Mouse (Mus musculus): ENCODE measurements around the gene Hist1h4j. TPM values are rescaled to one million over a fixed set of nuclear protein-coding genes. Genes with fewer than 3 reads are reported as not detected.

Hist1h4j gene
- polyA plus RNA-seq, 1 experiment from 2014 or later = 0.37 TPM

DNA sequence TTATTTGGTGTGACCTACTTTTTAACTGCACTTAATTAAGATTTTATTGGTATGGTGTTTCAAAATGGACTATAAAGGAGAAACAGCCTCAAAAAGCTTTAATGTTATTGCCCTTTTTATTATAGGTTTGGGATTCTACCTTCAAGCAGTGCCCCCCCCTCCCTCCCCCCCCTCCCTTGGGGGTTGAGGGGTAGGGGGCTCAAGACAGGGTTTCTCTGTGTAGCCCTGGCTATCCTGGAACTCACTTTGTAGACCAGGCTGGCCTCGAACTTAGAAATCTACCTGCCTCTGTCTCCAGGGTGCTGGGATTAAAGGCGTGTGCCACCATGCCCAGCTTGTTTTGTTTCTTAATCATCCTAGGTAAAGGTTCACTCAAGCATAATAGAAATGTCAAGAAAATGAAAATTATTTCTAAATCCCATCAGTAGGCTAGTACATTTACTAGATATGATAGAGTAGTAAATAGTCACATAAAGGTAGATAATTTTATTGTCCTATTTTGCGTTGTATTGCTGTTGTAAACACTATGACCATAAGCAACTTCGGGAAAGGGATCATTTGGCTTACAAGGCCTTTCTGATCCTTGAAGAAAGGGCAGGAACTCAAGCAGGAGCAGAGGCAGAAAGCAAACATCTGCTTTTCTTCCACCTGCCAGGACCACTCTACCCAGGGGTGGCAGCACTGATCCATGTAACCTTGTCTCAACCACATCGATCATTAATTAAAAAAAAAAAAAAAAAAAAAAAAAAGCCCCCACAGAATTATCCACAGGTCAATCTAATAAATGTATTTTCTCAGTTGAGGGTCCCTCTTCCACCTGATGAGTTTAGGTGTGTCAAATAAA, 11.6 kb upstream of the Hist1h4j start:
- WGBS = 27% methylated on average over 5 of the region's 5 CpGs
- H3K4me1 ChIP-seq (ENCODE audit: control insufficient read depth, insufficient read depth, low read length) = peaks cover 14% of the 10 kb centered on the region
- no peaks in the 10 kb centered on the region for H3K36me3 ChIP-seq (ENCODE audit: control insufficient read depth, insufficient read depth, low read length)
- peak overlapping the region; percentile 54; the same call in 1 of the 2 replicates for H3K4me2 ChIP-seq (ENCODE audit: low read depth, low read length)
- no peak for ATAC-seq (ENCODE audit: low read depth)
- H3K9ac ChIP-seq (replicated peaks; ENCODE audit: low read depth, low read length) = no peak overlapping the region
- H3K9me3 ChIP-seq (ENCODE audit: control insufficient read depth, low read length) = no peaks in the 10 kb centered on the region
- H3K27ac ChIP-seq (ENCODE audit: low read depth, low read length) = no peak overlapping the region
- no peak overlapping the region for H3K4me3 ChIP-seq (ENCODE audit: low read depth, low read length)
- no peaks in the 10 kb centered on the region for H3K27me3 ChIP-seq (ENCODE audit: control insufficient read depth, insufficient read depth, low read length)

DNA sequence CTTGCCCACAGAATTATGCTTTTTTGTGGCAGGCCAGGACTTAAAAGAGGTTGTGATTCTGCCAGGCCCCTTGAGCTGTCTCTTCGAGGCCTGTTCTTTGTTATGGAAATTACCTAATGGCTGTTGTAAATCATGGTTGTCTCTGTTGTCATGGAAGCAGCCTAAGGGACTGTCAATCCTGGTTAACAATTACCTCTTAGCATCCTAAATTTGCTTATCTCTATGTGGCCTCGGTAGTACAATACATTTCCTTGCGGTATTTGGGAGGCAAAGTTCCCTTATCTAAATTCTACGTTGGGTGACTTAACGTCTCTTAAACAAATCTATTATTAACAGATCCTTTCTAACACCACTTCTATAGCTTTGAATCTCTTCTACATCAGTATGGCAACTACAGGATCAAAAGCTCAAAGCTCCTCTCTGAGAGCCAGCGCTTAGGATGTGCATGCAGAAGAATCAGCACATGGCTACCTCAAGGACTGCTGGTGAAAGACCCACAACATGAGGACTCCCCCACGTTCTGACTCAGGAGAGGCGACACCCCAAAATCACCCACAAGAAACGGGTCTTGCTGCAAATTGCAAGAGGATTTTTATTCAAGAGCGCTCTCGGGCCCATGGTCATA, 6.8 kb upstream of the Hist1h4j start:
- WGBS = 10% methylated on average over 10 of the region's 11 CpGs
- ATAC-seq (ENCODE audit: low read depth) = peak; percentile 69; the same call in 1 of the 2 replicates
- no peaks in the 10 kb centered on the region for H3K9me3 ChIP-seq (ENCODE audit: control insufficient read depth, low read length)
- H3K4me1 ChIP-seq (ENCODE audit: control insufficient read depth, insufficient read depth, low read length) = no peaks in the 10 kb centered on the region
- H3K27ac ChIP-seq (ENCODE audit: low read depth, low read length) = no peak overlapping the region
- H3K4me3 ChIP-seq (ENCODE audit: low read depth, low read length) = no peak overlapping the region
- no peaks in the 10 kb centered on the region for H3K36me3 ChIP-seq (ENCODE audit: control insufficient read depth, insufficient read depth, low read length)
- no peak overlapping the region for H3K9ac ChIP-seq (replicated peaks; ENCODE audit: low read depth, low read length)
- no peaks in the 10 kb centered on the region for H3K27me3 ChIP-seq (ENCODE audit: control insufficient read depth, insufficient read depth, low read length)
- H3K4me2 ChIP-seq (ENCODE audit: low read depth, low read length) = no peak overlapping the region

DNA sequence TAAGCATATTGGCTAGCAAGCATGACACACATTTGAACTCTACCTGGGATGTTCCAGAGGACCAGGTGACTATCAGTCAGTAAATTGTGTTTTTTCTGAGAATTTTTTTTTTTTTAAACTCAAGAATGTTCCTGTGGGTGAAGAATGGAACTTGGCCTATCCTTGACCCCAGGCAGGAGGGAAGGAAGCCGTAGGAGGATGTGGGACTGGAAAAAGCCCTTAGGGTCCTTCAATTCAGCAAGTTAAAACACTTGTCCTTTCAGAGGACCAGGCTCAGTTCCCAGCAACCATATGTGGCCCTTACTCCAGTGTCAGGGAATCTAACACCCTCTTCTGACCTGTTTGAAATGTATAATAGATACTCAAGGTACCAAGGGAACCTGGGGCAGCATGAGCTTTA, 5.3 kb upstream of the Hist1h4j start:
- no peak overlapping the region for H3K9ac ChIP-seq (replicated peaks; ENCODE audit: low read depth, low read length)
- H3K36me3 ChIP-seq (ENCODE audit: control insufficient read depth, insufficient read depth, low read length) = no peaks in the 10 kb centered on the region
- H3K4me1 ChIP-seq (ENCODE audit: control insufficient read depth, insufficient read depth, low read length) = no peaks in the 10 kb centered on the region
- no peak for ATAC-seq (ENCODE audit: low read depth)
- H3K27ac ChIP-seq (ENCODE audit: low read depth, low read length) = no peak overlapping the region
- no peak overlapping the region for H3K4me3 ChIP-seq (ENCODE audit: low read depth, low read length)
- WGBS = 71% methylated on average over 1 of the region's 1 CpGs
- no peaks in the 10 kb centered on the region for H3K9me3 ChIP-seq (ENCODE audit: control insufficient read depth, low read length)
- H3K27me3 ChIP-seq (ENCODE audit: control insufficient read depth, insufficient read depth, low read length) = no peaks in the 10 kb centered on the region
- no peak overlapping the region for H3K4me2 ChIP-seq (ENCODE audit: low read depth, low read length)

DNA sequence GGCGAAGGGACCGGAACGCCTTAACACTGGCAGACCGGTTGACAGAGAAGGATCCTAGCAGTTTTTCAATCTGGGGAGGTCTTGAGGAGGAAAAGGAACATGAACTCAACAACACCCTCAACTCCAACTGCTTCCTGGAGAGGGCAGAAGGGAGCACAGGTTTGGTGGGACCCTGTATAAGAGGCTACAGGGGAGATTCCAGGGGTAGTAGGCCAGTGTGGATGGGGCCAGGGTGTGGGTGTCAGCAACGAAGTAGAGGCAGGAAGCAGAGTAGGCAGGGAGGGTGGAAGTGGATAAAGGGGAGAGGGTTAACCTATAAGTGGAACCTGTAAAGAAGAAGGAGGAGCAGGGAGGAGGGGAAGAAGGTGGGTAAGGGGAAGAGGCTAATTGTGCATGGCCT, 1.4 kb upstream of the Hist1h4j start:
- peaks cover 7% of the 10 kb centered on the region; the same call in 1 of the 2 replicates for H3K4me1 ChIP-seq (ENCODE audit: control insufficient read depth, insufficient read depth, low read length)
- no peak overlapping the region for H3K4me3 ChIP-seq (ENCODE audit: low read depth, low read length)
- H3K9me3 ChIP-seq (ENCODE audit: control insufficient read depth, low read length) = no peaks in the 10 kb centered on the region
- 66% methylated on average over 5 of the region's 5 CpGs for WGBS
- H3K27me3 ChIP-seq (ENCODE audit: control insufficient read depth, insufficient read depth, low read length) = no peaks in the 10 kb centered on the region
- peak; percentile 15; the same call in 1 of the 2 replicates for ATAC-seq (ENCODE audit: low read depth)
- H3K4me2 ChIP-seq (ENCODE audit: low read depth, low read length) = no peak overlapping the region
- peak overlapping the region; percentile 1; the same call in 1 of the 2 replicates for H3K9ac ChIP-seq (replicated peaks; ENCODE audit: low read depth, low read length)
- H3K36me3 ChIP-seq (ENCODE audit: control insufficient read depth, insufficient read depth, low read length) = no peaks in the 10 kb centered on the region
- peak overlapping the region; percentile 98 for H3K27ac ChIP-seq (ENCODE audit: low read depth, low read length)

DNA sequence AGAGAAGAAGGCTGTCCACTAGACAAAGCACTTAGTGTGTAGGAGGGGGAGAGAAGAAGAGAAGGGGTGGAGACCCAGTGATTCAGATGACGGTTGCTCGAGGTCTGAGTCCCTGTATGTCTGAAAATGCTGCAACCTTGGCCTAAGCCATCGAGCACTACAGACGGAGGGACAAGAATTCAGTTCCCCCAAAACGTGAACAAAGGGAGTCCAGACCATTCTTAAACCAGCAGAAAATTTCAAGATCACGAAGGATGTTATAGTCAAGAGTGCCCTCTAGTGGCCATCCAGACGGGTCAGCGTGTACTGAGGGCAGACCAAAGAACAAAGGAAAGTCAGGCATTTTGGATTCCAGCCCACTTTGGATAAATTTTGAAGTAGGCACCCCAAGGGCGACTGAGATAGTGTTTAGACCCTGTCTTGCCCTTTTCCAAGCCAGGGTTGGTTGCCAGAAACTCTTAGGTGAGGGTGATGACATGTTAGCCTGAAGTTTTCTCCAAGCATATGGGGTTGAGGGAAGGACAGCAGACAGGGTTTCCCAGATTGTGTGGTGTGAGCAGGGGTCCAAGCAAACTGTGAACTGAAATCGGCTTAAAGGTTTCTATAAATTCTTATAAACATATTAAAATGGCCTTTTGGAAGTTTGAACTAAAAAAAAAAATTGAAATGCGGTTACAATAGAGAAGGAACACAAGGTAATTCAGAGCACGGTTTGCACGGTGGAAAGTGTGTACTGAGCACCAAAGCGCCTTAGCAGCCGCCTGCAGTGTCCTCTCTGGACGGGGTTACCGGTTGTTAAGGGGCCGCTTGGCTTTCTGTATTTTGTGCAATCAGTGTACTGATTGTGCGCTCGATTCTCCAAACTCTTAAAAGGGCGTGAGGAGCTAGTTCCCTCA, 606 bp upstream of the Hist1h4j start:
- H3K4me2 ChIP-seq (ENCODE audit: low read depth, low read length) = peak overlapping the region; percentile 78
- 0% methylated on average over 21 of the region's 21 CpGs for WGBS
- H3K9me3 ChIP-seq (ENCODE audit: control insufficient read depth, low read length) = no peaks in the 10 kb centered on the region
- H3K27me3 ChIP-seq (ENCODE audit: control insufficient read depth, insufficient read depth, low read length) = no peaks in the 10 kb centered on the region
- H3K36me3 ChIP-seq (ENCODE audit: control insufficient read depth, insufficient read depth, low read length) = no peaks in the 10 kb centered on the region
- peak; percentile 84 for ATAC-seq (ENCODE audit: low read depth)
- peaks cover 7% of the 10 kb centered on the region; the same call in 1 of the 2 replicates for H3K4me1 ChIP-seq (ENCODE audit: control insufficient read depth, insufficient read depth, low read length)
- H3K27ac ChIP-seq (ENCODE audit: low read depth, low read length) = peak overlapping the region; percentile 98
- H3K9ac ChIP-seq (replicated peaks; ENCODE audit: low read depth, low read length) = peak overlapping the region; percentile 56
- H3K4me3 ChIP-seq (ENCODE audit: low read depth, low read length) = peak overlapping the region; percentile 48

DNA sequence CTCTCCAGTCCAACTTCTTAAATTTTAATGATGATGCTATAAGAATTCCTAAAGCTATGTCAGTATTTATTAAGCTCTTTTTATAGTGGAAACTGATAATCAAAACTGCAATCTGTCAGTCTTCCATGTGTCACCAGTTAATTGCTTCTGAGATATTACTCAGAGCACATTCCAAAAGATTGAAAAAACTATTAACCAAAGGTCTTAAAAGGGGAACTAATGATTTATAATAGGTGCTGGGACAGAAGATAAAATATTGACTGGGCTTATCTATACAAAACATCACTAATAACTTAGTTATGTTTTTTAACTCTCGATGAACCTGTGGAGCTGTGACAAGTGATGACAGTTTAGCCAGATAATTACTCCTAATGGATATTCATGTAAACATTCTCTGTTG, 10.1 kb downstream of the Hist1h4j start:
- no peak overlapping the region for H3K9ac ChIP-seq (replicated peaks; ENCODE audit: low read depth, low read length)
- 88% methylated on average over 1 of the region's 1 CpGs for WGBS
- no peak overlapping the region for H3K27ac ChIP-seq (ENCODE audit: low read depth, low read length)
- H3K36me3 ChIP-seq (ENCODE audit: control insufficient read depth, insufficient read depth, low read length) = no peaks in the 10 kb centered on the region
- no peaks in the 10 kb centered on the region for H3K27me3 ChIP-seq (ENCODE audit: control insufficient read depth, insufficient read depth, low read length)
- no peak overlapping the region for H3K4me3 ChIP-seq (ENCODE audit: low read depth, low read length)
- ATAC-seq (ENCODE audit: low read depth) = no peak
- H3K4me2 ChIP-seq (ENCODE audit: low read depth, low read length) = no peak overlapping the region
- no peaks in the 10 kb centered on the region for H3K9me3 ChIP-seq (ENCODE audit: control insufficient read depth, low read length)
- peaks cover 19% of the 10 kb centered on the region for H3K4me1 ChIP-seq (ENCODE audit: control insufficient read depth, insufficient read depth, low read length)

DNA sequence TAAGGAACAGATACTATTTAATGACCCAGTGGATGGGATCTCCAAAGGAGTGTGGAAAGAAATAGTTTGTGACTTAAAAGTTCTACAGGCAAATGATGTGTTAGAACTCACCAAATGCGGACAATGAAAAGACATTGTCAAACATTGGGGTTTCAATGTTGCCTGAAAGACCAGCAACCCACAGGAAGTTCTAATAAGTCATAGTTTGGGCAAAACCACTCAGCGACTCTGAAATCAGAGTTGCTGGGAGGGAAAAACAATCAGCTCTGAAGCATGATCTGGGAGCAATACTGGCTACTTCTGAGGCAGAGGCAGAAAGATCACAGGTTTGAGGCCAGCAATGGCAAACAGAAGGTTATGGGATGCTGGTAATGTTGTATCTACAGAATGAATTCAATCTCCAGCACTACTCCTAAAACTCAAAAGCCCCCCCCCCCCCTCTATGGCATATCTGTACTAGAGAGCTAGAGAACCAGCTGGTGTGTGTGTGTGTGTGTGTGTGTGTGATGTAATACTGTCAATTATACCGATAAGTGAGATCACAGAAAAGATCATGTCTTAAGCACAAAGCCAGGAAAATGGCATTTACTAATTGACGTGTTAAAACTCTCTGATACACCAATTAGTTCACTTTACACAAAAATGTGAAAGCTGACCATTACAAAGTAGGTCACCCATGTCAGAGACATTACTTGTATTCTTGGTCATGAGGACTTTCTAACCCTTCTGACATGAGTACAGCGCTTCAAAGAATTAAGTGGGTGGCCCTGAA, 14.7 kb downstream of the Hist1h4j start:
- H3K4me1 ChIP-seq (ENCODE audit: control insufficient read depth, insufficient read depth, low read length) = peaks cover 28% of the 10 kb centered on the region
- peak overlapping the region; percentile 54 for H3K4me3 ChIP-seq (ENCODE audit: low read depth, low read length)
- H3K9me3 ChIP-seq (ENCODE audit: control insufficient read depth, low read length) = no peaks in the 10 kb centered on the region
- H3K27me3 ChIP-seq (ENCODE audit: control insufficient read depth, insufficient read depth, low read length) = no peaks in the 10 kb centered on the region
- WGBS = 7% methylated on average over 5 of the region's 5 CpGs
- no peaks in the 10 kb centered on the region for H3K36me3 ChIP-seq (ENCODE audit: control insufficient read depth, insufficient read depth, low read length)
- no peak for ATAC-seq (ENCODE audit: low read depth)
- H3K4me2 ChIP-seq (ENCODE audit: low read depth, low read length) = peak overlapping the region; percentile 91
- peak overlapping the region; percentile 39 for H3K9ac ChIP-seq (replicated peaks; ENCODE audit: low read depth, low read length)
- peak overlapping the region; percentile 52; the same call in 1 of the 2 replicates for H3K27ac ChIP-seq (ENCODE audit: low read depth, low read length)

Measured in neural tube, embryonic 14.5 days (tissue).